Mouse (Mus musculus) liver, postnatal 0 days (tissue): ENCODE measurements around the gene Eci2. TPM values are rescaled to one million over a fixed set of nuclear protein-coding genes. Genes with fewer than 3 reads are reported as not detected.
A peak's percentile ranks its signal among the peaks of the same experiment; 100 is the strongest.

Experiments used
- ATAC-seq: fragments of 200-750 bp; cut with Nextera tagmentation; 2 replicates; pipeline ENCODE4 v1.8.0; 2017; ENCODE audit warnings: mild to moderate bottlenecking, moderate library complexity
- DNase-seq: peaks from one replicate; pipeline ENCODE4 v3.0.0-alpha.2; 2016
- H3K27ac ChIP-seq: fragments of 300-500 bp; sonication (generic); 2 replicates; pipeline ENCODE4 v1.5.1; 2014; ENCODE audit warnings: antibody characterized with exemption, moderate library complexity, mild to moderate bottlenecking, low read depth
- H3K27me3 ChIP-seq: fragments of 300-500 bp; sonication (generic); 2 replicates; pipeline ENCODE4 v1.6.1; 2014; ENCODE audit warnings: low read length, control low read depth, mixed read lengths; ENCODE audit not compliant: insufficient read depth
- H3K36me3 ChIP-seq: fragments of 300-500 bp; sonication (generic); replicated peaks from 2 replicates; pipeline ENCODE4 v1.6.1; 2014; ENCODE audit warnings: mild to moderate bottlenecking, control low read depth, low read length, moderate library complexity, mixed read lengths; ENCODE audit not compliant: insufficient read depth
- H3K4me1 ChIP-seq: fragments of 300-500 bp; sonication (generic); 2 replicates; pipeline ENCODE4 v1.6.1; 2014; ENCODE audit warnings: antibody characterized with exemption, mild to moderate bottlenecking, control low read depth; ENCODE audit not compliant: insufficient read depth
- H3K4me2 ChIP-seq: fragments of 300-500 bp; sonication (generic); 2 replicates; pipeline ENCODE4 v1.6.1; 2014; ENCODE audit warnings: low read depth, mild to moderate bottlenecking, low read length, moderate library complexity, mixed read lengths
- H3K4me3 ChIP-seq: fragments of 300-500 bp; sonication (generic); 2 replicates; pipeline ENCODE4 v1.5.1; 2014; ENCODE audit warnings: low read depth, low read length
- H3K9ac ChIP-seq: fragments of 300-500 bp; sonication (generic); replicated peaks from 2 replicates; pipeline ENCODE4 v1.6.1; 2014; ENCODE audit warnings: mild to moderate bottlenecking, moderate library complexity
- H3K9me3 ChIP-seq: fragments of 300-500 bp; sonication (generic); 2 replicates; pipeline ENCODE4 v1.6.1; 2016; ENCODE audit warnings: mild to moderate bottlenecking, control low read depth, low read length, mixed read lengths
- CTCF ChIP-seq: sonication (generic); IDR thresholded peaks from 2 replicates; pipeline ENCODE4 v1.5.1; 2016; ENCODE audit warnings: antibody characterized with exemption, low read depth
- EP300 ChIP-seq: IDR thresholded peaks from 2 replicates; pipeline ENCODE4 v1.6.1; 2016; ENCODE audit warnings: antibody characterized with exemption, low read depth, mild to moderate bottlenecking
- WGBS: fragments of 180-500 bp; shearing (Covaris S2); extraction: QIAGEN DNeasy Blood & Tissue Kit; methylation state at CpG from one replicate; pipeline ENCODE4 v1.1.7; 2014; ENCODE audit not compliant: insufficient replicate concordance; 5-methylcytosine and 5-hydroxymethylcytosine counted together
- polyA plus RNA-seq: library from polyadenylated mRNA; unstranded; fragments of >200 nt; fragmentation: Nextera tagmentation; extraction: Ambion mirVana; gene quantifications from 2 replicates; pipeline ENCODE4 v1.2.1, GENCODE M21; 2015

Eci2 gene
- polyA plus RNA-seq, 1 experiment from 2014 or later, result 131 TPM

DNA sequence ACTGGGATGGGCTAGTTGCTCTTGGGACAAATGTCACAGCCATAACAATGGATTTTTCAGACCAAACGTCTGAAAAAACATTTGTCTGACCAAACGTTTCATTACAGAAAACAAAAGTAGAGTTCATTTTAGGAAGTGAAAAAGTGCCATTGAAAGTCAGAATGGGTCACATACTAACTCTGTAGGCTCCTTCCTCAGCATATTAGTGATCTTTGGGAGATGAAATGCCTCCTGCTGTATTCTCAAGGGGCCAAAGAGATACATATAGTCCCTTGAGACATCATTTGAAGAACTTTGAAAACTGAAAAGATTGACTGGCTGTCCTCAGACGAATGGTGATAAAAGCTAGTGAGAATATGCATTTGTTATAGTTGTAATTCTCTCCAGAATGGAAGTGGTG is 6.5 kb downstream of the Eci2 start:
- Histone ChIP-seq H3K4me2 (no peak overlapping the region), H3K27ac (no peak overlapping the region), H3K4me3 (no peak overlapping the region), H3K4me1 (peaks cover 13% of the 10 kb centered on the region), H3K9ac (no peak overlapping the region), H3K9me3 (no peaks in the 10 kb centered on the region), H3K27me3 (no peaks in the 10 kb centered on the region), H3K36me3 (no peaks in the 10 kb centered on the region)
- no peak for TF ChIP-seq EP300
- TF ChIP-seq CTCF, result no peak
- no peak for ATAC-seq
- no peak for DNase-seq
- 54% methylated on average over 3 of the region's 3 CpGs for WGBS

DNA sequence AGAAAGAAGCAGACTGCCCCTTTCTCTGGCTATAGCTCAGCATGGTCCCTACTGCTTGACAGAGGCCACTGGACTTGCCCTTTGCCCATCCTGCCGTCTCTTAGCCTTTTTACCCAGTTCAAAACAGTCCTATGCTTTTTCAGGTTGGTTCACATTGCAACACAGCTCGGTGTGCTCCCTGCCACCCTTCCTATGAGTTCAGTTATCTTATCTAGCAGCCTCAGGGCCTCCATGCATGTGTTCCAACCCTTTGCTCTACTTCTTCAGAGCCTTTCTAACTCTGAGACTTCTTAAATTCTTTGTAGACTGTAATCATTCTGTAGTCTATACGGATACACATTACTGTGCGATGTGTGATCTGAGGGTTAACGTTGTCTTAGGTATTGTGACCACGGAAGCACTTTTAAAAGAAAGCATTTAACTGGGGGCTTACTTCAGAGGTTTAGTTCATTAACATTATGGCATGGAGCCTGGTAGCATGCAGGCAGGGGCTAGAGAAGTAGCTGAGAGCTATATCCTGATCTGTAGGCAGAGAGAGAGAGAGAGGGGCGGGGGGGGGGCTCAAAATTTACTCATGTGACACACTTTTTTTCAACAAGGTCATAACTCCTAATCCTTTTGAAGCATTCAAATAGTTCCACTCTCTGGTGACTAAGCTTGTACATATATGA is 7.9 kb downstream of the Eci2 start:
- Histone ChIP-seq H3K9ac (no peak overlapping the region), H3K27ac (peak overlapping the region; percentile 31; the same call in 1 of the 2 replicates), H3K27me3 (no peaks in the 10 kb centered on the region), H3K36me3 (no peaks in the 10 kb centered on the region), H3K4me2 (no peak overlapping the region; the same call in none of the 2 replicates), H3K9me3 (peaks cover 3% of the 10 kb centered on the region), H3K4me3 (no peak overlapping the region), H3K4me1 (peaks cover 13% of the 10 kb centered on the region)
- ATAC-seq, result peak; percentile 76
- WGBS, result 57% methylated on average over 7 of the region's 7 CpGs
- peak; percentile 21 for DNase-seq
- no peak for TF ChIP-seq CTCF
- TF ChIP-seq EP300, result 0 out of 2 replicates have a peak, but pooled peaks have one; percentile 52

DNA sequence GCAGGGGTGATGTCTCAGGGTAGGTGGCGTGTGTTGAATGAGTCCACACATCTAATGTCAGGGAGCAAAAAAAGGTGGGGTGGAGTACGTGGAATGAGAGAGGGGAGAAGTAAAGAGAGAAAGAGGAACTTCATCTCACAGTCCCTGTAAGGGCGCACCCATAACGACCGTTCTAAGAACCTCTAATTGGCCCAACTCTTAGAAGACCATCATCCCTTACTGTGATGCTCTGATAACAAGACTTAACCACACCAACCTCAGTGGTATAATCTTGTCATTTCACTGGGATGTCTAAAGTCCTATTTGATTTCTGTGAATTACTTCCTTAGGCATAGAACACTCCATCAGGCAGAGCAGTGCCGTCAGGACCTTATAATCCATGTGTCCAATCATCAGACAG is 9.5 kb downstream of the Eci2 start:
- Histone ChIP-seq H3K36me3 (no peaks in the 10 kb centered on the region), H3K9ac (no peak overlapping the region), H3K27ac (no peak overlapping the region), H3K4me3 (no peak overlapping the region), H3K4me1 (peaks cover 11% of the 10 kb centered on the region), H3K27me3 (no peaks in the 10 kb centered on the region), H3K4me2 (no peak overlapping the region), H3K9me3 (peaks cover 6% of the 10 kb centered on the region)
- ATAC-seq (peak; percentile 14; the same call in 1 of the 2 replicates), DNase-seq (no peak)
- TF ChIP-seq CTCF (no peak), EP300 (no peak)
- 50% methylated on average over 6 of the region's 6 CpGs for WGBS

DNA sequence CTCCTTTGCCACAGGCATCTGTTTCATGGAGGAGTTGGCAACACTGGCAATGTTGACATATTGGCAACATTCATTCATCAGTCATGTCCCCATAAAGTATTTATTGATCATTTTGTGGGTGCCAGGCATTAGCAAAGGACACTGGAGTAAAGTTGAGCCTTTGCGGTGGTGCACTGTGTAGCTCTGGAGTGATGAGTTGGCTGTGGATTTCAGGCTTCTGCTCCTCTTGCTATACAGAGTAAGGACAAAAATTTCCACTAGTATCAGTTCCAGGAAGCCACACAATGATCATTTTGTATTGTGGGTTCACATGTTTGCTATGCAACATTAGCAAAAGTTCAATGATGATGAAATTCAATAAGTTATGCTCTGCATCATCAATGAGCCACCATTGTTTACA is 10.8 kb downstream of the Eci2 start:
- Histone ChIP-seq H3K4me3 (no peak overlapping the region), H3K9ac (no peak overlapping the region), H3K4me1 (peaks cover 11% of the 10 kb centered on the region), H3K4me2 (no peak overlapping the region), H3K36me3 (no peaks in the 10 kb centered on the region), H3K9me3 (peaks cover 6% of the 10 kb centered on the region), H3K27me3 (no peaks in the 10 kb centered on the region), H3K27ac (0 out of 2 replicates have a peak overlapping the region, but pooled peaks have one; percentile 3)
- TF ChIP-seq CTCF (no peak), EP300 (peak; percentile 31)
- ATAC-seq (peak; percentile 74), DNase-seq (no peak)
- 91% methylated on average over 1 of the region's 1 CpGs for WGBS

DNA sequence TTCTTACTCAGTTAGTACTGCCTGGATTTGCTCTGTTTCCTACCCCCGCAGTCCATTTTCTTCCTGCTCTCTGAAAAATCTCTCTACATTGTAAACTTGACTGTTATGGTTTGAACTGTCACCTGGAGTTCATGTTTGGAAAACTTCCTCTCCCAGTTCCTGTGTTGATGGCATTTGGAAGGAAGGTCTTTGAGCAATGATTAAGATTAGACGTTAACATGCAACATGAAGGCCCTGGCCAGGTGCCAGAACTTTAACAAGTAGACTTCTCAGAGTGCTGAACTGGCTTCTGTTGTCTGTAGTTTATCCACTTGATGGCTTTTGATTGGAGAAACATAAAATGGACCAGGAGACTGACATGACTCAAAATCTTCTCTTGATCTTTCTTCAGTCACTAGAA is 31.0 kb downstream of the Eci2 start:
- no peaks in the 10 kb centered on the region for H3K9me3 ChIP-seq
- no peak overlapping the region for H3K4me3 ChIP-seq
- DNase-seq (peak; percentile 20), ATAC-seq (no peak)
- H3K36me3 ChIP-seq, result no peaks in the 10 kb centered on the region
- peaks cover 17% of the 10 kb centered on the region for H3K4me1 ChIP-seq
- TF ChIP-seq EP300 (no peak), CTCF (no peak)
- H3K4me2 ChIP-seq, result no peak overlapping the region
- H3K27ac ChIP-seq, result no peak overlapping the region
- no peak overlapping the region for H3K9ac ChIP-seq
- no peaks in the 10 kb centered on the region for H3K27me3 ChIP-seq
- WGBS, result 62% methylated on average over 2 of the region's 2 CpGs

DNA sequence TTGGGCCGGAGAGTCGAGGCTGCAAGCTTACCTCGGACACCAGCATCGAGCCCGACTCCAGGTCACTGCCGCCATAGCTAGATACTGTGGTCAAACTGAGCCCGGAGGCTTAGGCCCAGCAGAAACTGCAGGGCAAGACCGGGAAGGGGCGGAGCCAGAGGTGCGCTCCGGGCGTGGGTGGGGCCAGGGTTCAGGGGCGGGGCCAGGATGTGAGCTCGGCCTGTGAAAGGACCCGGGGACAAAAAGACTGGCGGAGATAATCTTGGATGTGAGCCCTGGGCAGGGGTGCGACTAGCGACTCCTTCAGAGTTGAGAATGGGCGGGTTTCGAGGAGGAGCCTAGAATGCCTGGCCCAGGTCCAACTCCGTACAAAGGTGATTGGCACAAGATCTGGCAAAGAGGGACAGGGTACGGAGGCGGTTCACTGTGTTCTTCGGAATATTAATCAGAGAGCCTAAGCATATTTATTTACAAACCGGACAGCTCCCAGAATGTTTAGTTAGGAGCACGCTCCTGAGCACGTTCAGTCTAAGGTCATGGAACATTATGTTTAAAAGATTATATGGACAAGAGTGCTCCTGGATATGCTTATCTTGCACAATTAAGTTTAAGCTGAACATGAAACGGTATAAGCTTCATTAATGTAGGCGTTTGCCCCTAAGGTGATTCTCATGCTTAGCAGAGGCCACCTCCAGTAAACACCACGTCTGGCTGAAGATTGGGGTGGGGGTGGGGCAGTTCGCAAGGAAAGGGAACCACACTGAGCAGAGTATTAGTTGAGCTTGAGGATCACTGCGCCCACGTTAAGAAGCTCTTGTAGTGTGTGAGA is 32.7 kb downstream of the Eci2 start:
- DNase-seq (peak; percentile 98), ATAC-seq (peak; percentile 97)
- H3K27ac ChIP-seq, result peak overlapping the region; percentile 95
- no peaks in the 10 kb centered on the region for H3K9me3 ChIP-seq
- no peaks in the 10 kb centered on the region for H3K27me3 ChIP-seq
- peak overlapping the region; percentile 79 for H3K4me2 ChIP-seq
- peaks cover 17% of the 10 kb centered on the region for H3K4me1 ChIP-seq
- H3K9ac ChIP-seq, result peak overlapping the region; percentile 85
- H3K4me3 ChIP-seq, result peak overlapping the region; percentile 76
- TF ChIP-seq EP300, result no peak
- peaks cover 9% of the 10 kb centered on the region for H3K36me3 ChIP-seq
- 1% methylated on average over 33 of the region's 33 CpGs for WGBS
